Mouse (Mus musculus): ENCODE data around the gene Olfr569. TPM values are rescaled to one million over a fixed set of nuclear protein-coding genes. Genes with fewer than 3 reads are reported as not detected.

Olfr569 gene
- polyA plus RNA-seq, 1 experiment from 2014 or later, result not detected

Other genes with a start within 250 kb of the Olfr569 start
- gene Olfr555, start 232.1 kb downstream of the Olfr569 start, polyA plus RNA-seq (2015; fragmentation: Nextera tagmentation; extraction: Ambion mirVana), result not detected in 2 replicates
- gene Olfr556, start 226.0 kb downstream of the Olfr569 start, polyA plus RNA-seq (2015; fragmentation: Nextera tagmentation; extraction: Ambion mirVana), result not detected in 2 replicates
- gene Trim68, start 203.6 kb downstream of the Olfr569 start, polyA plus RNA-seq (2015; fragmentation: Nextera tagmentation; extraction: Ambion mirVana), result 7.3 and 8.0 TPM in 2 replicates
- not detected in 2 replicates for gene Olfr557, start 195.0 kb downstream of the Olfr569 start, polyA plus RNA-seq (2015; fragmentation: Nextera tagmentation; extraction: Ambion mirVana)
- 0.07 TPM in 1 of 2 replicates, not detected in the other for gene Olfr558, start 188.7 kb downstream of the Olfr569 start, polyA plus RNA-seq (2015; fragmentation: Nextera tagmentation; extraction: Ambion mirVana)
- not detected in 2 replicates for gene Olfr33, start 171.8 kb downstream of the Olfr569 start, polyA plus RNA-seq (2015; fragmentation: Nextera tagmentation; extraction: Ambion mirVana)
- gene Olfr559, start 163.4 kb downstream of the Olfr569 start, polyA plus RNA-seq (2015; fragmentation: Nextera tagmentation; extraction: Ambion mirVana), result not detected in 2 replicates
- gene Olfr560, start 131.5 kb downstream of the Olfr569 start, polyA plus RNA-seq (2015; fragmentation: Nextera tagmentation; extraction: Ambion mirVana), result not detected in 2 replicates
- gene Olfr78, start 131.4 kb downstream of the Olfr569 start, polyA plus RNA-seq (2015; fragmentation: Nextera tagmentation; extraction: Ambion mirVana), result not detected in 2 replicates
- gene Olfr561, start 119.7 kb downstream of the Olfr569 start, polyA plus RNA-seq (2015; fragmentation: Nextera tagmentation; extraction: Ambion mirVana), result not detected in 2 replicates
- not detected in 2 replicates for gene Olfr564, start 87.4 kb downstream of the Olfr569 start, polyA plus RNA-seq (2015; fragmentation: Nextera tagmentation; extraction: Ambion mirVana)
- gene Olfr566, start 32.1 kb downstream of the Olfr569 start, polyA plus RNA-seq (2015; fragmentation: Nextera tagmentation; extraction: Ambion mirVana), result not detected in 2 replicates
- gene Olfr568, start 13.8 kb downstream of the Olfr569 start, polyA plus RNA-seq (2015; fragmentation: Nextera tagmentation; extraction: Ambion mirVana), result not detected in 2 replicates
- not detected in 2 replicates for gene Olfr570, start 3.7 kb upstream of the Olfr569 start, polyA plus RNA-seq (2015; fragmentation: Nextera tagmentation; extraction: Ambion mirVana)
- gene Olfr571, start 26.7 kb upstream of the Olfr569 start, polyA plus RNA-seq (2015; fragmentation: Nextera tagmentation; extraction: Ambion mirVana), result not detected in 2 replicates
- gene Olfr572, start 33.5 kb upstream of the Olfr569 start, polyA plus RNA-seq (2015; fragmentation: Nextera tagmentation; extraction: Ambion mirVana), result not detected in 2 replicates
- not detected in 2 replicates for gene Olfr573-ps1, start 51.7 kb upstream of the Olfr569 start, polyA plus RNA-seq (2015; fragmentation: Nextera tagmentation; extraction: Ambion mirVana)
- not detected in 2 replicates for gene Olfr574, start 57.6 kb upstream of the Olfr569 start, polyA plus RNA-seq (2015; fragmentation: Nextera tagmentation; extraction: Ambion mirVana)
- not detected in 2 replicates for gene Olfr575, start 67.9 kb upstream of the Olfr569 start, polyA plus RNA-seq (2015; fragmentation: Nextera tagmentation; extraction: Ambion mirVana)
- gene Olfr576, start 71.8 kb upstream of the Olfr569 start, polyA plus RNA-seq (2015; fragmentation: Nextera tagmentation; extraction: Ambion mirVana), result not detected in 2 replicates
- gene Olfr577, start 85.1 kb upstream of the Olfr569 start, polyA plus RNA-seq (2015; fragmentation: Nextera tagmentation; extraction: Ambion mirVana), result not detected in 2 replicates
- gene Olfr578, start 98.4 kb upstream of the Olfr569 start, polyA plus RNA-seq (2015; fragmentation: Nextera tagmentation; extraction: Ambion mirVana), result not detected in 2 replicates
- gene Olfr582, start 147.1 kb upstream of the Olfr569 start, polyA plus RNA-seq (2015; fragmentation: Nextera tagmentation; extraction: Ambion mirVana), result not detected in 2 replicates
- gene Olfr583, start 160.4 kb upstream of the Olfr569 start, polyA plus RNA-seq (2015; fragmentation: Nextera tagmentation; extraction: Ambion mirVana), result not detected in 2 replicates
- not detected in 2 replicates for gene Olfr584, start 191.0 kb upstream of the Olfr569 start, polyA plus RNA-seq (2015; fragmentation: Nextera tagmentation; extraction: Ambion mirVana)
- gene Olfr585, start 206.8 kb upstream of the Olfr569 start, polyA plus RNA-seq (2015; fragmentation: Nextera tagmentation; extraction: Ambion mirVana), result not detected in 2 replicates
- not detected in 2 replicates for gene Olfr586, start 234.8 kb upstream of the Olfr569 start, polyA plus RNA-seq (2015; fragmentation: Nextera tagmentation; extraction: Ambion mirVana)
- not detected in 2 replicates for gene Olfr588-ps1, start 250.0 kb upstream of the Olfr569 start, polyA plus RNA-seq (2015; fragmentation: Nextera tagmentation; extraction: Ambion mirVana)